Mouse (Mus musculus): Measurements from ENCODE around the gene Son.

DNA sequence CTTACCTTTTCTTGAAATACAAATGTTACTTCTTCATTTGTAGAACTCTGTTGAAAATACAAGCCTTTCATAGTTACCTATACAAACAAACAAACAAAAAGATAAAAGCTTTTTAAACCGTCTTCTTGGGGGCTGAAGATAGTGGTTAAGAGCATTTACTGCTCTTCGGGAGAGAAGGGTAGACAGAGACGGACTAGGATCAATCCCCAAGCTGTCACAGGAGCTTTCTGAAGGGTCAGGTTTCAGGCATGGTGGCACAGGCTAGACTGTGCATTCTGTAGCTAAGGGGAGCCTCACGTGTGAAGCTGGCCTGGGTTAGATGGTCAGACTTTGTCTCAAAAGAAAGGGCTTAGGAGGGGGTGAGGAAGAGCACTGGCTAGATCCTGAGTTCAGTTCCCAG is 70.1 kb downstream of the Son start:
- TF ChIP-seq FLI1 (IDR thresholded peaks at IDR 0.05; ENCODE audit: low read length) (no peak), GATA1 (IDR thresholded peaks at IDR 0.05; ENCODE audit: borderline replicate concordance, low read length) (no peak)
